Mouse (Mus musculus): Measurements from ENCODE around the gene Capn12. TPM values are rescaled to one million over a fixed set of nuclear protein-coding genes. Genes with fewer than 3 reads are reported as not detected.

Capn12 gene
- 0.39 TPM for polyA plus RNA-seq (2012; fragmentation: generic; extraction: Trizol)
- long read RNA-seq, experiment 1, result 0 reads
- long read RNA-seq, experiment 2, result 0 reads

DNA sequence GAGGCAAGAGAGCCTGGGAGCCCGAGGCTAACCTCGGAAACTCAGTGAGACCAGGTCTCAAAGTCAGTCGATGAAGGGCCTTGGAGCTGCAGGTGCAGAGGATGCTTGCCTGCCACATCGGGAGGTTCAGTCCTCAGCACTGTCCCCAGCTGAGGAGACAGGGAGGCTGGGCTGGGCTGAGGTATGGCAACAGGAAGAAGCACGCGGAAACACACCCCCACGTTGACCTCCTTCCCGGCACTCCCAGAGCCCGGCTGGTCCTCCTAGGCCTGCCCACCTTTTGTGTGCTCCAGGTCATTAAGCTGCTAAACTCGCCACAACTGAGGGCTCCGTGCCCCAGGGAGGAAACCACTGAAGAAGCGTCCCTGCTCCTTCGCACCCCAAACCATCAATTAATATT lies at the start of gene Capn12:
Gene Capn12, plus strand, starts transcription at position 224 of the 400 bp plus-strand sequence.
- H3K79me2 ChIP-seq (ENCODE audit: control insufficient read depth, insufficient read depth), result no peaks in the 10 kb centered on the region
- H3K27me3 ChIP-seq (ENCODE audit: control insufficient read depth, insufficient read depth, insufficient read length), result no peaks in the 10 kb centered on the region
- H3ac ChIP-seq (ENCODE audit: control insufficient read depth, insufficient read length, low read depth), result no peak within 1 kb of the TSS
- no peak within 1 kb of the TSS for H3K4me3 ChIP-seq (ENCODE audit: insufficient read depth, poor library complexity, severe bottlenecking)
- TF ChIP-seq USF1 (IDR thresholded peaks at IDR 0.05; ENCODE audit: low read depth), result no peak
- TF ChIP-seq CTCF (IDR thresholded peaks at IDR 0.05; ENCODE audit: control insufficient read depth, insufficient read depth, insufficient read length), result no peak
- no peak for TF ChIP-seq CEBPB (IDR thresholded peaks at IDR 0.05; ENCODE audit: low read depth)
- no peak for TF ChIP-seq MAX (IDR thresholded peaks at IDR 0.05)
- no peak for TF ChIP-seq MYOG (IDR thresholded peaks at IDR 0.05; ENCODE audit: control insufficient read depth, extremely low read depth, insufficient read length)
- no peak for TF ChIP-seq MYOD1 (IDR thresholded peaks at IDR 0.05; ENCODE audit: control insufficient read depth, insufficient read length, low read depth)
- no peak for TF ChIP-seq FOSL1 (IDR thresholded peaks at IDR 0.05; ENCODE audit: insufficient read depth, low read length, poor library complexity, severe bottlenecking)
- H3K79me3 ChIP-seq (ENCODE audit: low read depth), result no peaks in the 10 kb centered on the region
- no peaks in the 10 kb centered on the region for H3K36me3 ChIP-seq (ENCODE audit: control insufficient read depth, insufficient read depth)

- no peaks in the 10 kb centered on the region for H3K79me2 ChIP-seq (ENCODE audit: control insufficient read depth, insufficient read depth)
- no peaks in the 10 kb centered on the region for H3K27me3 ChIP-seq (ENCODE audit: control insufficient read depth, insufficient read depth, insufficient read length)
- peaks cover 4% of the 10 kb centered on the region for H3K36me3 ChIP-seq (ENCODE audit: control insufficient read depth, insufficient read depth)
- H3K4me3 ChIP-seq (ENCODE audit: insufficient read depth, poor library complexity, severe bottlenecking), result no peak overlapping the region
- TF ChIP-seq MYOG (IDR thresholded peaks at IDR 0.05; ENCODE audit: control insufficient read depth, extremely low read depth, insufficient read length) (no peak), MYOD1 (IDR thresholded peaks at IDR 0.05; ENCODE audit: control insufficient read depth, insufficient read length, low read depth) (no peak), CTCF (IDR thresholded peaks at IDR 0.05; ENCODE audit: control insufficient read depth, insufficient read depth, insufficient read length) (no peak), USF1 (IDR thresholded peaks at IDR 0.05; ENCODE audit: low read depth) (no peak), FOSL1 (IDR thresholded peaks at IDR 0.05; ENCODE audit: insufficient read depth, low read length, poor library complexity, severe bottlenecking) (no peak), CEBPB (IDR thresholded peaks at IDR 0.05; ENCODE audit: low read depth) (no peak), MAX (IDR thresholded peaks at IDR 0.05) (no peak)
- no peak overlapping the region for H3ac ChIP-seq (ENCODE audit: control insufficient read depth, insufficient read length, low read depth)
- H3K79me3 ChIP-seq (ENCODE audit: low read depth), result no peaks in the 10 kb centered on the region
Observed at GRCm38 (mm10) chr7:28832137-28832536, 49.1 kb upstream of the Capn12 start.

GRCm38 (mm10) chr7:28833723-28834347 lies 47.4 kb upstream of the Capn12 start, which contains the start of gene Lgals4:
Gene Lgals4 (plus strand): TSS chr7:28833854.
- no peak for TF ChIP-seq FOSL1 (IDR thresholded peaks at IDR 0.05; ENCODE audit: insufficient read depth, low read length, poor library complexity, severe bottlenecking)
- TF ChIP-seq MYOG (IDR thresholded peaks at IDR 0.05; ENCODE audit: control insufficient read depth, extremely low read depth, insufficient read length), result no peak
- no peak for TF ChIP-seq USF1 (IDR thresholded peaks at IDR 0.05; ENCODE audit: low read depth)
- no peak for TF ChIP-seq MYOD1 (IDR thresholded peaks at IDR 0.05; ENCODE audit: control insufficient read depth, insufficient read length, low read depth)
- Histone ChIP-seq H3K4me3 (ENCODE audit: insufficient read depth, poor library complexity, severe bottlenecking) (no peak within 1 kb of the TSS), H3K36me3 (ENCODE audit: control insufficient read depth, insufficient read depth) (peaks cover 4% of the 10 kb centered on the region), H3K79me2 (ENCODE audit: control insufficient read depth, insufficient read depth) (no peaks in the 10 kb centered on the region), H3K79me3 (ENCODE audit: low read depth) (no peaks in the 10 kb centered on the region), H3K27me3 (ENCODE audit: control insufficient read depth, insufficient read depth, insufficient read length) (no peaks in the 10 kb centered on the region), H3ac (ENCODE audit: control insufficient read depth, insufficient read length, low read depth) (no peak within 1 kb of the TSS)

GRCm38 (mm10) chr7:28836936-28837335 lies 44.3 kb upstream of the Capn12 start:
- H3ac ChIP-seq (ENCODE audit: control insufficient read depth, insufficient read length, low read depth), result no peak overlapping the region
- TF ChIP-seq MYOD1 (IDR thresholded peaks at IDR 0.05; ENCODE audit: control insufficient read depth, insufficient read length, low read depth) (no peak), MAX (IDR thresholded peaks at IDR 0.05) (no peak), CTCF (IDR thresholded peaks at IDR 0.05; ENCODE audit: control insufficient read depth, insufficient read depth, insufficient read length) (no peak), FOSL1 (IDR thresholded peaks at IDR 0.05; ENCODE audit: insufficient read depth, low read length, poor library complexity, severe bottlenecking) (no peak), MYOG (IDR thresholded peaks at IDR 0.05; ENCODE audit: control insufficient read depth, extremely low read depth, insufficient read length) (no peak), USF1 (IDR thresholded peaks at IDR 0.05; ENCODE audit: low read depth) (no peak), CEBPB (IDR thresholded peaks at IDR 0.05; ENCODE audit: low read depth) (no peak)
- H3K27me3 ChIP-seq (ENCODE audit: control insufficient read depth, insufficient read depth, insufficient read length), result no peaks in the 10 kb centered on the region
- H3K4me3 ChIP-seq (ENCODE audit: insufficient read depth, poor library complexity, severe bottlenecking), result no peak overlapping the region
- no peaks in the 10 kb centered on the region for H3K79me3 ChIP-seq (ENCODE audit: low read depth)
- H3K36me3 ChIP-seq (ENCODE audit: control insufficient read depth, insufficient read depth), result no peaks in the 10 kb centered on the region
- H3K79me2 ChIP-seq (ENCODE audit: control insufficient read depth, insufficient read depth), result no peaks in the 10 kb centered on the region

DNA sequence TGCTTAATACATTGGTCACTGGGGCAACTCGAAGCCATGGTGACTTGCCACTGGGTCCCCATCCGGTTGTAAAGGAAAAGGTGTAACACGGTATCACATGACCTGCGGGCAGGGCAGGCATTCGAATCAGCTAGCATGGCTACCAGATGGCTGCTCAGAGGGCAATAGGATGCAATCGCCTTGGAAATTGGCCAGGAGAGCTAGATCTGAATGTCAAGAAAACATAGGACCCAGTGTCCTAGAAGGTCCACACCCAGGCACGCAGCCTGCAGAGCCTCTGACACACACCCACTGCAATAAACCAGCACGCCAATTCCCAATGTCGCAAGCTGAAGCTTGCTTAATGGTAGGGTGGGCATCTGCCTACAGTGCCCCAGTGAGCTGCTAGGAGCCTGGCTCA lies 42.9 kb upstream of the Capn12 start:
- Histone ChIP-seq H3ac (ENCODE audit: control insufficient read depth, insufficient read length, low read depth) (no peak overlapping the region), H3K4me3 (ENCODE audit: insufficient read depth, poor library complexity, severe bottlenecking) (no peak overlapping the region), H3K36me3 (ENCODE audit: control insufficient read depth, insufficient read depth) (no peaks in the 10 kb centered on the region), H3K79me3 (ENCODE audit: low read depth) (no peaks in the 10 kb centered on the region), H3K27me3 (ENCODE audit: control insufficient read depth, insufficient read depth, insufficient read length) (no peaks in the 10 kb centered on the region), H3K79me2 (ENCODE audit: control insufficient read depth, insufficient read depth) (no peaks in the 10 kb centered on the region)
- no peak for TF ChIP-seq MYOD1 (IDR thresholded peaks at IDR 0.05; ENCODE audit: control insufficient read depth, insufficient read length, low read depth)
- TF ChIP-seq MAX (IDR thresholded peaks at IDR 0.05), result no peak
- TF ChIP-seq FOSL1 (IDR thresholded peaks at IDR 0.05; ENCODE audit: insufficient read depth, low read length, poor library complexity, severe bottlenecking), result no peak
- TF ChIP-seq USF1 (IDR thresholded peaks at IDR 0.05; ENCODE audit: low read depth), result no peak
- TF ChIP-seq MYOG (IDR thresholded peaks at IDR 0.05; ENCODE audit: control insufficient read depth, extremely low read depth, insufficient read length), result no peak
- no peak for TF ChIP-seq CEBPB (IDR thresholded peaks at IDR 0.05; ENCODE audit: low read depth)
- no peak for TF ChIP-seq CTCF (IDR thresholded peaks at IDR 0.05; ENCODE audit: control insufficient read depth, insufficient read depth, insufficient read length)

Measured in C2C12 (cell line).